ENCODE assay signal across 10 mouse cellular contexts in genomic region chr9:18744639-18745038, GRCm38 (mm10). TPM values are rescaled to one million over a fixed set of nuclear protein-coding genes. Genes with fewer than 3 reads are reported as not detected.
A peak's percentile ranks its signal among the peaks of the same experiment; 100 is the strongest.
DNase-seq lines count a peak whose midpoint lies in the region; ATAC-seq and TF ChIP-seq lines count a peak whose summit lies in the region.
"Had no signal": no experiment of that assay in that cellular context is flagged by ENCODE, and none has a peak within 500 bp of the region (broad histone marks: within the 10 kb centered on the region; RNA-seq: fewer than 3 reads in every experiment).

No protein-coding gene starts in this region.

- no peak for DNase-seq in heart, adult 2 months
- no peak for DNase-seq in heart, postnatal 25 days (ENCODE audit: low spot score)
- peak; percentile 1 for DNase-seq in 3134 (ENCODE audit: extremely low read depth, insufficient read length, low spot score)
- peak; percentile 0 for DNase-seq in c-Kit-positive CD71-positive TER-119-positive erythroid progenitor cells, embryonic 14.5 days (ENCODE audit: low spot score)
- DNase-seq in heart, embryonic 10.5 days (ENCODE audit: low spot score) = no peak
- no peak for DNase-seq in testis, postnatal 10 days (ENCODE audit: low spot score)

- no peaks in the 10 kb centered on the region for H3K79me2 ChIP-seq in heart, adult 2 months (replicated peaks; ENCODE audit: control insufficient read depth, insufficient read depth, low read length)

- H3K36me3 ChIP-seq in heart, adult 2 months (ENCODE audit: control insufficient read depth, insufficient read depth, low read length) = no peaks in the 10 kb centered on the region
- H3K36me3 ChIP-seq in intestine, postnatal 0 days (ENCODE audit: control insufficient read depth, insufficient read depth) = no peaks in the 10 kb centered on the region
- H3K36me3 ChIP-seq in heart, embryonic 10.5 days = no peaks in the 10 kb centered on the region
- H3K36me3 ChIP-seq: limb, embryonic 15.5 days; stomach, embryonic 15.5 days had no signal

- no peaks in the 10 kb centered on the region for H3K9me3 ChIP-seq in intestine, postnatal 0 days (ENCODE audit: control insufficient read depth)
- no peaks in the 10 kb centered on the region for H3K9me3 ChIP-seq in heart, embryonic 10.5 days
- H3K9me3 ChIP-seq: limb, embryonic 15.5 days; stomach, embryonic 15.5 days had no signal

- 15% methylated on average over 5 of the region's 5 CpGs for WGBS in heart, adult 2 months
- 23% methylated on average over 5 of the region's 5 CpGs for WGBS in intestine, postnatal 0 days
- WGBS in heart, embryonic 10.5 days = 26% methylated on average over 5 of the region's 5 CpGs

- intact Hi-C loops in heart, adult 2 months (cut with DNase I) = no loop called here
- intact Hi-C loops in heart, postnatal 25 days (cut with DNase I) = no loop called here

- TF ChIP-seq EP300 in heart, adult 2 months (IDR thresholded peaks at IDR 0.05; ENCODE audit: insufficient read depth, low read depth, low read length) = no peak

- TF ChIP-seq POLR2A in heart, adult 2 months (IDR thresholded peaks at IDR 0.05; ENCODE audit: insufficient read depth, low read depth, low read length) = no peak

- no peak overlapping the region for H3K4me2 ChIP-seq in intestine, postnatal 0 days (replicated peaks; ENCODE audit: low read depth)
- H3K4me2 ChIP-seq: limb, embryonic 15.5 days; stomach, embryonic 15.5 days had no signal

- ATAC-seq in intestine, postnatal 0 days = no peak
- no peak for ATAC-seq in erythroblast, adult 5-6 weeks (replicated peaks; ENCODE audit: low FRiP score, poor library complexity, severe bottlenecking)

- H3K27me3 ChIP-seq in heart, adult 2 months (ENCODE audit: control insufficient read depth, insufficient read depth, low read length) = no peaks in the 10 kb centered on the region
- no peaks in the 10 kb centered on the region for H3K27me3 ChIP-seq in intestine, postnatal 0 days (replicated peaks; ENCODE audit: control insufficient read depth, insufficient read depth, low read length)
- no peaks in the 10 kb centered on the region for H3K27me3 ChIP-seq in heart, embryonic 10.5 days (ENCODE audit: insufficient read depth, poor library complexity, severe bottlenecking)
- H3K27me3 ChIP-seq: limb, embryonic 15.5 days; stomach, embryonic 15.5 days had no signal

- H3K4me1 ChIP-seq in heart, adult 2 months (ENCODE audit: control insufficient read depth, insufficient read depth, low read length) = no peaks in the 10 kb centered on the region
- H3K4me1 ChIP-seq in intestine, postnatal 0 days (replicated peaks; ENCODE audit: control insufficient read depth, insufficient read depth, low read length) = no peaks in the 10 kb centered on the region
- H3K4me1 ChIP-seq in heart, embryonic 10.5 days = no peaks in the 10 kb centered on the region
- H3K4me1 ChIP-seq: limb, embryonic 15.5 days; stomach, embryonic 15.5 days had no signal

- H3K9ac ChIP-seq in heart, adult 2 months (ENCODE audit: low read depth, low read length) = no peak overlapping the region
- no peak overlapping the region for H3K9ac ChIP-seq in intestine, postnatal 0 days (ENCODE audit: low read depth, low read length)
- H3K9ac ChIP-seq: limb, embryonic 15.5 days; stomach, embryonic 15.5 days had no signal

- peak; percentile 50 for TF ChIP-seq CTCF in heart, adult 2 months (IDR thresholded peaks at IDR 0.05)
- TF ChIP-seq CTCF in intestine, postnatal 0 days (IDR thresholded peaks at IDR 0.05; ENCODE audit: low read depth) = peak; percentile 50

- H3K27ac ChIP-seq in heart, adult 2 months = no peak overlapping the region
- H3K27ac ChIP-seq in intestine, postnatal 0 days (ENCODE audit: low read depth, low read length) = no peak overlapping the region
- H3K27ac ChIP-seq in heart, embryonic 10.5 days = no peak overlapping the region
- H3K27ac ChIP-seq: limb, embryonic 15.5 days; stomach, embryonic 15.5 days had no signal

- no peak overlapping the region for H3K4me3 ChIP-seq in heart, adult 2 months
- no peak overlapping the region for H3K4me3 ChIP-seq in intestine, postnatal 0 days (ENCODE audit: low read depth, low read length)
- no peak overlapping the region for H3K4me3 ChIP-seq in heart, embryonic 10.5 days
- H3K4me3 ChIP-seq: limb, embryonic 15.5 days; stomach, embryonic 15.5 days had no signal

RNA-seq across cellular contexts. Expression of gene Olfr24, which starts 19.2 kb away (rescaled TPM):
- total RNA-seq in heart, adult 2 months (2021) = not detected
- not detected in 2 replicates for polyA plus RNA-seq in heart, adult 2 months (2012; rRNA removed)
- total RNA-seq in heart, postnatal 25 days (2021) = not detected
- polyA plus RNA-seq in intestine, postnatal 0 days (2015; fragmentation: Nextera tagmentation; extraction: Ambion mirVana) = not detected in 2 replicates
- polyA plus RNA-seq in heart, embryonic 10.5 days (2016; fragmentation: Nextera tagmentation; extraction: Ambion mirVana) = not detected in 2 replicates
- not detected in 2 replicates for total RNA-seq in erythroblast, adult 5-6 weeks (2015; ENCODE audit: low replicate concordance)
- not detected in 2 replicates for total RNA-seq in erythroblast, adult 5-6 weeks (2017; ENCODE audit: low replicate concordance)
- polyA plus RNA-seq: limb, embryonic 15.5 days; stomach, embryonic 15.5 days had no signal

Comparison
In these comparisons a context has a peak if more than half of its experiments do, and no peak if none do; other contexts are left out.
1. DNase-seq: peak in 3134 (single experiment) and c-Kit-positive CD71-positive TER-119-positive erythroid progenitor cells, embryonic 14.5 days (single experiment); none in heart, adult 2 months (0 of 2), heart, postnatal 25 days (single experiment), heart, embryonic 10.5 days (single experiment) and testis, postnatal 10 days (single experiment).